Mouse (Mus musculus) ovary, postnatal 10 days (tissue): ENCODE data around the gene Mdfic.

ENCODE experiments used
- DNase-seq: peaks from one replicate; pipeline ENCODE4 v3.0.0; 2022; ENCODE audit warnings: low spot score

Gene Mdfic

GRCm38 (mm10) chr6:15792680-15793601, 72.5 kb downstream of the Mdfic start:
- DNase-seq: peak; percentile 9

DNA sequence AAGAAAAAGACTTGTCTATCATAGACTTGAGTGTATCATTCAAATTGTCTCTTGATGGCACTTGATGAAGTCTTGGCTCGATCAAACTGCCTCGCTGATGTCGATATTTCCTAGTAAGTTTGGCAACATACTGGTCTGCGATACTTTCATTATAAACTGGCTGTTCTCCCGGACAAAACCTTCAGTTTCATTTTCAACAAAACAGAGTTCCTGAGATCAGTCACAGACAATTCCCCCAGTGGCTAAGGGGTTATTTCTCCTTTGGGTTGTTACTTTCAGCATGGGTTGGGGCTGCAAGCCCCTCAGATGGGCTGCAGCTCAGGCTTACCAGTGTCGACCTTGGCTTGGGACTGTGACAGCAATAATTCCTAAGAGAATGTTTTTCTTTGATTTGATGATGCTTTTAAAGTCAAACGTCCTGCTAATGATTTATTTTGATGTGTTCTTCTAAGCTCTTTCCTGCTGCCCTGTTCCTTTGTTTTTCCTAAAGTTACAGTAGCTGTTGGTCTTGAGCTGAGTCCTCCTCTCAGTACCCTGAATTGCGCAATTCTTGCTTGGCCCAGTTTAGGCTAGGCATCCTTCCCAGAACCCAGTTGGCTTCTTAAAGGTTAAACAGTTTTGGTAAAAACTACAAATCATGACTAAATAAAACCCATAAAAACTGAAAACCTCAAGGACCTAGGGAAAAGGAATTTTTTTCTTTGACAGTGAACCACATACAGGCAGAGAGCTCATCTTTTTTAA, 73.3 kb downstream of the Mdfic start:
- DNase-seq: no peak

- no peak for DNase-seq
These were observed 74.3 kb downstream of the Mdfic start for GRCm38 (mm10) chr6:15794801-15795200.

- DNase-seq: no peak
These were observed 86.9 kb downstream of the Mdfic start for GRCm38 (mm10) chr6:15807382-15807781.

GRCm38 (mm10) chr6:15825236-15825635, 104.8 kb downstream of the Mdfic start:
- no peak for DNase-seq

DNA sequence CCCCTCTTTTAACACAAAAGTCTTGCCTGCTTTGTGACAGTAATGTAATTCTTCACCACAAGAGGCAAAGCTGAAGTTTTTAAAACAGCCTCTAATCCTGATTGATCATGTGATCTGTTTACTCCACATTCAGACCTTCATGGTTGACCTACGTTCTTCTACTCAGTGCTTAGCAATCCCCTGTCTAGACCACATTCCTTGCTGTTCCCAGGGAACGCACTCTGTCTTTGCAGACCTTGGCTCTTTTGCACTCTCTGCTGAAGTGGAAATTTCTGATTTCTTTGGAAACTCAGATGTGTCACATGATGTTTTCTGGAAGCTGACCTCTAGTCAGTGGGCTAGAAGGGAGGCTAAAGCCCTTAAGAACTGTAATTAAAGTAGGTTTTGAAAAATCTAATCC, 109.4 kb downstream of the Mdfic start:
- no peak for DNase-seq

DNA sequence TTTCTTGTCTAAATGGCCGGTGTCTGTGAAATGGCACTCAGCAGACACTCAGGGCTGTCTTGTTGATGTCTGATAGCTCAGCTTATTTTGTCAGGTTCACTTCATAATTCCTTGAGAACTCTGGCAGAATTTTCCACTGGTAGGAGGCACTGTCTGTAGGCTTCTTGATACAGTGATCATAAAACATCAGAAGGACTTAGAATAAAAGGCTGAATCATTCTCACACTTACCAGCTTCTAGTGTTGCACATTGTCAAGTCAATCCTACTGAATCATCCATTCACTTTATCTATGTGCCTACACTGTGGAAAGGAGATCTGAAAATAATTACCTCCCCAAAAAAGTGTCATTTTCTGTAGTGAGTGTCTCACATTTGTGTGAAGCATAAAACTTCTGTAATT, 110.2 kb downstream of the Mdfic start:
- DNase-seq: no peak

- no peak for DNase-seq
These were observed 117.2 kb downstream of the Mdfic start for GRCm38 (mm10) chr6:15837695-15838094.

DNA sequence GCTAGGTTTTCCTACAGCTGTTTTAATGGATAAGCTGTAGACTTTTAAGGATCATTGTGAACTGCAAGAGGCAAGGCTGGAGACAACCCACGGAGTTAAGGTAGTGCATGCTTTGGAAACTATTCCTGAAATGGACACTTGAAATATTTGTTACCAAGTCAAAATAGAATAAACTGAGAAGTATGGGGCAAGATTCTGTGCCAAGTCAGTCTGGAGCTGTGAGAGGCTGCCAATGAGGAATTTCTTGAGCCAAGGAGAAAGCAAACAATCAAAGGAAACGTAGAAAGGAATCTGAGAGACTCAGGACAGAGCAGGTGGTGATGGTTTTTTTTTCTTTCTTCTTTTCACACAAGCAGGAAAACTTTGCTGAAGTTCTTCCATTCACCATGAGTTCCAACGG, 119.4 kb downstream of the Mdfic start:
- DNase-seq: no peak

DNA sequence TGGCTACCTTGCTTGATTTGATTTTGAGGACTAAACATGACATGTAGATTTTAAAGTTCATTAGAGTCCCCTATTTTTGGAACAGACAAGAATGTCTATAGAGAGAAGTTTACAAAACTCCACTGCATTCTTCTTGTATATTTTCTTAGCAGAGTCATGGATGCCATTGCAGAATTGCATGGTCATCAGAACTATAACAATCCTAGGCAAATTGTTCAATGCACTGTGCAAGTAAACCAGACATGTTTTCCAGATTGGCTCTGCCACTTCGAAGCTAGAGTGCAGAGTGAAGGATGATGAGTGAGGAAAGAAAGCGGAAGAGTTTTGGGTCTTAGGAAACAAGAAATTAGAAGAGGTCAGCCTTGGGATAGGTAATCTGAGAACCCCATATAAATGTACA, 120.0 kb downstream of the Mdfic start:
- DNase-seq: no peak

- no peak for DNase-seq
These were observed 121.2 kb downstream of the Mdfic start for GRCm38 (mm10) chr6:15841476-15842209.

GRCm38 (mm10) chr6:15843295-15843694, 122.8 kb downstream of the Mdfic start:
- no peak for DNase-seq

- DNase-seq: no peak
These were observed 125.4 kb downstream of the Mdfic start for GRCm38 (mm10) chr6:15845711-15846342.
